Mouse (Mus musculus) Patski (cell line): Measurements from ENCODE around the gene Casp4. TPM values are rescaled to one million over a fixed set of nuclear protein-coding genes. Genes with fewer than 3 reads are reported as not detected.

Experiments
- ATAC-seq: fragments of 100-300 bp; one replicate; pipeline ENCODE4 v1.8.0; 2021
- CTCF ChIA-PET: fragments of 350-600 bp; sonication (Branson Sonifier 250); formaldehyde crosslinking; loops from one replicate; lab custom pipeline; 2022; ENCODE audit warnings: inconsistent platforms; lab: Charles Lee
- POLR2A ChIA-PET: fragments of 350-600 bp; sonication (Branson Sonifier 250); formaldehyde crosslinking; loops from one replicate; lab custom pipeline; 2022; ENCODE audit warnings: antibody characterized with exemption, inconsistent platforms; lab: Charles Lee
- DNase-seq: peaks from one replicate; pipeline ENCODE4 v3.0.0-alpha.2; 2011; ENCODE audit warnings: low read depth, low spot score
- H3K27me3 ChIP-seq: fragments of 371-371 bp; one replicate; pipeline ENCODE4 v1.5.1; 2021
- CTCF ChIP-seq: fragments of 100-300 bp; IDR thresholded peaks from one replicate; pipeline ENCODE4 v1.5.1; 2021
- in situ Hi-C: fragments of 300-500 bp; cut with MboI; formaldehyde crosslinking; loops from 3 replicates; pipeline ENCODE4 v1.11.1; 2018; ENCODE audit warnings: low pct_unique_long_range_greater_than_20kb, mixed read lengths
- polyA plus RNA-seq: library from polyadenylated mRNA; unstranded; gene quantifications from one replicate; pipeline ENCODE4 v1.2.3, GENCODE M21; 2021

Casp4 gene
- polyA plus RNA-seq, 1 experiment from 2014 or later, result 53.4 TPM

GRCm38 (mm10) chr9:5310112-5310511 lies 1.5 kb downstream of the Casp4 start:
- ATAC-seq (no peak), DNase-seq (no peak)
- no peak for TF ChIP-seq CTCF
- in situ Hi-C loops, result no loop called here
- CTCF ChIA-PET, result interaction anchor here (1.1 kb wide), 1 partner anchor 35 kb away, joined by 4 read pairs; the partner anchor contains the start of gene Casp12
- POLR2A ChIA-PET, result no interaction called here
- H3K27me3 ChIP-seq, result no peaks in the 10 kb centered on the region

DNA sequence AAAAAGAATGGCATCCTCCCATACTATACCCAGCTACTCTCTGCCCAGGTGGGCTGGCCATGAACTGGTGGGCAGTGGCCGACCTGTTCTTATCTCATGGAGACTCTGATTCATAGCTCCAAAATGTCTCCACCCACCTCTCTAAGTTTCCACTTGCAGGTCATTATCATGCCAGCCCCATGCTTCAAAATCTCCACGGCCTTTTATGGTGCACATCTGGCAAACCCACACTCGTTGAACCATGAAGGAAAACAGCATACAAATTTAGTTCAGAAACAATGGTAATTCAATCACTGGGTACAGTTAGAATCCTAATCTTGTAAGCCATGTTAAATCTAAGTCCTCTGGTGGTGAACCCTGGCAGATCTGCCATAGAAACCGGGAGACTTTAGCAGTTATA lies 2.8 kb downstream of the Casp4 start:
- DNase-seq (peak; percentile 25), ATAC-seq (peak; percentile 54)
- ChIA-PET CTCF (no interaction called here), POLR2A (interaction anchor here (0.5 to 0.9 kb wide), 2 partner anchors 12 to 44 kb away, joined by 3 to 4 read pairs; no protein-coding TSS in a partner anchor)
- no peaks in the 10 kb centered on the region for H3K27me3 ChIP-seq
- TF ChIP-seq CTCF, result no peak
- in situ Hi-C loops, result no loop called here

- H3K27me3 ChIP-seq, result no peaks in the 10 kb centered on the region
- POLR2A ChIA-PET, result no interaction called here
- in situ Hi-C loops, result loop anchor here (25.0 kb wide), 1 partner anchor 1334 kb away; no protein-coding TSS in a partner anchor
- no peak for ATAC-seq
- no peak for DNase-seq
- TF ChIP-seq CTCF, result no peak
- CTCF ChIA-PET, result no interaction called here
Observed at GRCm38 (mm10) chr9:5328204-5328603, 19.6 kb downstream of the Casp4 start.

- ATAC-seq (no peak), DNase-seq (no peak)
- POLR2A ChIA-PET, result no interaction called here
- CTCF ChIA-PET, result no interaction called here
- in situ Hi-C loops, result loop anchor here (25.0 kb wide), 1 partner anchor 1330 kb away; no protein-coding TSS in a partner anchor
- H3K27me3 ChIP-seq, result no peaks in the 10 kb centered on the region
- TF ChIP-seq CTCF, result no peak
Observed at GRCm38 (mm10) chr9:5332441-5332840, 23.8 kb downstream of the Casp4 start.

GRCm38 (mm10) chr9:5333422-5333821 lies 24.8 kb downstream of the Casp4 start:
- in situ Hi-C loops, result loop anchor here (25.0 kb wide), 1 partner anchor 1329 kb away; no protein-coding TSS in a partner anchor
- no peak for ATAC-seq
- TF ChIP-seq CTCF, result no peak

GRCm38 (mm10) chr9:5343092-5343491 lies 34.5 kb downstream of the Casp4 start:
- no peaks in the 10 kb centered on the region for H3K27me3 ChIP-seq
- TF ChIP-seq CTCF, result no peak
- DNase-seq (no peak), ATAC-seq (no peak)
- in situ Hi-C loops, result loop anchor here (25.0 kb wide), 1 partner anchor 1319 kb away; no protein-coding TSS in a partner anchor
- CTCF ChIA-PET, result no interaction called here
- POLR2A ChIA-PET, result no interaction called here

More at GRCm38 (mm10) chr9:5333422-5333821, 24.8 kb downstream of the Casp4 start:
- CTCF ChIA-PET, result no interaction called here
- DNase-seq, result no peak
- H3K27me3 ChIP-seq, result no peaks in the 10 kb centered on the region
- POLR2A ChIA-PET, result no interaction called here

- ChIA-PET CTCF (no interaction called here), POLR2A (no interaction called here)
- no peaks in the 10 kb centered on the region for H3K27me3 ChIP-seq
- TF ChIP-seq CTCF, result no peak
- ATAC-seq (no peak), DNase-seq (no peak)
- in situ Hi-C loops, result loop anchor here (25.0 kb wide), 1 partner anchor 1318 kb away; no protein-coding TSS in a partner anchor
Observed at GRCm38 (mm10) chr9:5344090-5344489, 35.5 kb downstream of the Casp4 start.

DNA sequence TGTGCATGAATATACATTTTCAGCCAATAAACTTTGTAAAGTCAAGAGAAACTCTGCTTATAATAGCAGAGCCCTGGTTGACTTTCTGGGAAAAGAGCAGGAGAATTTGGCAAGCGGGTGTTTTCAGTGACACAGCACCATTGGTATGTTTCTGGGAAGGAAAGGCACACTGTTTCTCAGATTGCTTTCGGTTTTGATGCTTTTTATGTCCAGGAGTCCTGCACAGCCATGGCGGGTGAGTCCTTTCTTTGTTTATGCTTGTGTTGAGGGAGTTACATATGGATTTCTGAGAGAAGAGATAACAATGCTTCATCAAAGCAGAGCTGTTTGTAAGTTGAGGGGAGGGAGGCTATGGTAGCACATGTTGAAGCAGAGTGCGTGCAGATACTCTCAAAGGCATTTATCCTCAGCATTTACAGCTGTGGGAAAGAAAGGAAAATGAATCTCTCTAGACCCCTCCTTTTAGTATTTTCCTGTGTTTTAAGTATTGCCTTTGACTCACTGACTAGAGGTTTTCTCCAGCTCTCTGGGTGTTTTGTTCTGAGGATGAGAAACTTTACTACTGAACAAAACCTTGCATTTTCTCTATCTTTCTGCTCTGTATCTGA lies 36.8 kb downstream of the Casp4 start, which contains the start of gene Casp12:
Gene Casp12 (plus strand): TSS at position 140 of the 608 bp plus-strand sequence.
- no peak for TF ChIP-seq CTCF
- POLR2A ChIA-PET, result no interaction called here
- ATAC-seq (peak; percentile 91), DNase-seq (peak; percentile 46)
- no peaks in the 10 kb centered on the region for H3K27me3 ChIP-seq
- CTCF ChIA-PET, result interaction anchor here (1.2 to 1.6 kb wide), 2 partner anchors 28 to 35 kb away, joined by 3 to 4 read pairs; no protein-coding TSS in a partner anchor
- in situ Hi-C loops, result loop anchor here (25.0 kb wide), 1 partner anchor 1317 kb away; no protein-coding TSS in a partner anchor

DNA sequence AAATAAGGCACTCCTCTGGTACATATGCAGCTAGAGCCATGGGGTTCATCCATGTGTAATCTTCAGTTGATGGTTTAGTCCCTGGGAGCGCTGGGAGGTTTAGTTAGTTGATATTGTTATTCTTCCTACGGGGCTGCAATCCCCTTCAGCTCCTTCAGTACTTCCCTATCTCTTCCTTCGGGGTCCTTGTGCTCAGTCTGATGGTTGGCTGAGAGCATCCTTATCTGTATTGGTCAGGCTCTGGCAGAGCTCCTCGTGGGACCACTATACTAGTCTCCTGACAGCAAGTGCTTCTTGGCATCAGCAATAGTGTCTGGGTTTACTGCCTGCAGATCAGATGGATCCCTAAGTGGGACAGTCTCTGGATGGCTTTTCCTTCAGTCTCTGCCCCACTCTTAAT lies 38.8 kb downstream of the Casp4 start:
- no peak for TF ChIP-seq CTCF
- no peak for DNase-seq
- in situ Hi-C loops, result loop anchor here (25.0 kb wide), 1 partner anchor 1315 kb away; no protein-coding TSS in a partner anchor
- POLR2A ChIA-PET, result no interaction called here
- CTCF ChIA-PET, result no interaction called here
- H3K27me3 ChIP-seq, result no peaks in the 10 kb centered on the region
- no peak for ATAC-seq

DNA sequence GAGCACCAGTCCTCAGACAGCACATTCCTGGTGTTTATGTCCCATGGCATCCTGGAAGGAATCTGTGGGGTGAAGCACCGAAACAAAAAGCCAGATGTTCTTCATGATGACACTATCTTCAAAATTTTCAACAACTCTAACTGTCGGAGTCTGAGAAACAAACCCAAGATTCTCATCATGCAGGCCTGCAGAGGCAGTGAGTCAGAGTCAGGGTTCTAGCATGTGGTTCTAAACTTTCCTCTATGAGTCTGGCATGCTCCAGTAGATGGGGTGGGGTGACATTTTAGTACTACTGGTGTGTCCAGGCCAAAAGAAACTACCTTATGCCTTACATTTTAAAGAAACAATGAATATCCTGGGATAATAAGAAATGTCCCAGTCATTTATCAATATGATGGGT lies 45.0 kb downstream of the Casp4 start:
- CTCF ChIA-PET, result no interaction called here
- ATAC-seq (peak; percentile 57), DNase-seq (no peak)
- H3K27me3 ChIP-seq, result no peaks in the 10 kb centered on the region
- POLR2A ChIA-PET, result no interaction called here
- in situ Hi-C loops, result no loop called here
- no peak for TF ChIP-seq CTCF

- no peak for ATAC-seq
- no peak for DNase-seq
- ChIA-PET POLR2A (no interaction called here), CTCF (interaction anchor here (1.7 kb wide), 1 partner anchor 10 kb away, joined by 5 read pairs; no protein-coding TSS in a partner anchor)
- in situ Hi-C loops, result no loop called here
- TF ChIP-seq CTCF, result no peak
- no peaks in the 10 kb centered on the region for H3K27me3 ChIP-seq
Observed at GRCm38 (mm10) chr9:5356801-5357200, 48.2 kb downstream of the Casp4 start.

Other genes with a start within 250 kb of the Casp4 start
- gene Casp1, start 10.3 kb upstream of the Casp4 start, polyA plus RNA-seq, result 13.3 TPM
- gene Casp12, start 36.6 kb downstream of the Casp4 start, polyA plus RNA-seq, result 94.1 TPM